Mouse (Mus musculus) testis, adult 2 months (tissue): ENCODE measurements around the gene Sit1. TPM values are rescaled to one million over a fixed set of nuclear protein-coding genes. Genes with fewer than 3 reads are reported as not detected.

ENCODE experiments used
- H3K27ac ChIP-seq: fragments of 200-500 bp; 2 replicates; pipeline ENCODE4 v1.5.1; 2012; ENCODE audit warnings: low read depth, low read length; ENCODE audit not compliant: control insufficient read depth, insufficient read depth
- H3K27me3 ChIP-seq: fragments of 200-500 bp; 2 replicates; pipeline ENCODE4 v1.6.1; 2012; ENCODE audit warnings: mild to moderate bottlenecking, low read length, moderate library complexity; ENCODE audit not compliant: control insufficient read depth, insufficient read depth
- H3K36me3 ChIP-seq: fragments of 200-500 bp; 2 replicates; pipeline ENCODE4 v1.6.1; 2012; ENCODE audit warnings: mild to moderate bottlenecking, low read length; ENCODE audit not compliant: control insufficient read depth, insufficient read depth
- H3K4me1 ChIP-seq: fragments of 200-500 bp; 2 replicates; pipeline ENCODE4 v1.6.1; 2012; ENCODE audit warnings: low read length; ENCODE audit not compliant: control insufficient read depth, insufficient read depth
- H3K4me3 ChIP-seq: fragments of 200-500 bp; 2 replicates; pipeline ENCODE4 v1.5.1; 2012; ENCODE audit warnings: low read depth, mild to moderate bottlenecking, low read length, moderate library complexity, mixed read lengths; ENCODE audit not compliant: control insufficient read depth
- CTCF ChIP-seq: fragments of 200-500 bp; IDR thresholded peaks from 2 replicates; pipeline ENCODE4 v1.5.1; 2012; ENCODE audit warnings: low read depth, mild to moderate bottlenecking, inconsistent platforms, low read length, moderate library complexity; ENCODE audit not compliant: control insufficient read depth, insufficient read depth, insufficient replicate concordance
- POLR2A ChIP-seq: fragments of 200-500 bp; IDR thresholded peaks from 2 replicates; pipeline ENCODE4 v1.6.1; 2012; ENCODE audit warnings: low read depth, mild to moderate bottlenecking, inconsistent platforms, low read length, moderate library complexity; ENCODE audit not compliant: control insufficient read depth
- polyA plus RNA-seq: library from polyadenylated mRNA; depleted of rRNA; stranded (reverse); fragments of >200 nt; gene quantifications from 2 replicates; pipeline ENCODE4 v1.2.3, GENCODE M21; 2012; rRNA removed

Sit1 gene
- polyA plus RNA-seq: not detected in 2 replicates

DNA sequence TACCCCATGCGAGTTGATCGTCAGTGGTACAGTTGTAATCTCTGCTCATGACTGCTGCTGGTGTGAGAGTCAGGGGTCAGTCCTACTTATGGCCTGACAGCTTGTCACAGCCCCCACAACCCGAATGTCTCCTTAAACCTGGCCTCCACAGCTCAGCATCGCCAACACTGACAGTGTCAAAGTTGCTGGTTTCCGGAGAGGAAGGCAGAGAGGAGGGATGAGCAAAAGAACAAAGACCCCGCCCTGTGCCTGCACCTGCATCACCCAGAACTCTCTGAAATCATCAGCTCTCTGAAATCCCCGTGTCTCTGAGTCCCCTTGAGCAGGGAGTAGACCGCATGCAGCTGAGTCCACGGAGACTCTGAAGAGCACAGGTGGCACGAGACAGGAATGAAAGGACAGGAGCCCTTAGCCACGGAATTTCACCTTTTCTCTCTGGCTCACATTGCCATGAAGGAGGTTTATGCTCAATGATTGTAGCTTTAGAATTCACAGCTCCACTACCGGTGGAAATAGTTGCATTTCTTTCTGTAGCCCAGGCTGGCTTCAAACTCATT is at the start of gene Sit1:
Sit1 (minus strand) TSS at position 200 of the 557 bp plus-strand sequence.
- TF ChIP-seq POLR2A: no peak
- no peak for TF ChIP-seq CTCF
- H3K27ac ChIP-seq: no peak within 1 kb of the TSS
- no peak within 1 kb of the TSS for H3K4me3 ChIP-seq
- no peaks in the 10 kb centered on the region for H3K27me3 ChIP-seq
- no peaks in the 10 kb centered on the region for H3K36me3 ChIP-seq
- peaks cover 14% of the 10 kb centered on the region for H3K4me1 ChIP-seq

DNA sequence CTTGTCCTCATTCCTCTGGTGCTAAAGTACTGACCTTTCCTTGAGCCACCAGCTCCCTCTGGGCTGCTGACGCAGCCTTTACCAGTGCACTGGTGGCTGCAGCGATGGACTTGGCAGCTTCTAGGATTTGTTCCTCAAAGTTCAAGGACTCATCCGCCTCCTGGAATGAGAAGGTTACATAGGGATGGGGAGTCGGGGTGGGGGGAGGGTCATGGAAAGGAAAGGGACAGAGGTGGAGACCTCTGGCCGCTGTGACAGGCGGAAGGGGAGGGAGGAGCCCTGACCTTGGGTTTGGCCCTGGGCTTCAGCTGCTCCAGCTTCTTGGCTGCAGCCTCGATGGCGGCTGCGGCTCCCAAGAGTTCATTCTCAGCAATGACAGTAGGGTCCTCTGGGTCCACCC is 49.7 kb upstream of the Sit1 start:
- H3K36me3 ChIP-seq: peaks cover 3% of the 10 kb centered on the region

DNA sequence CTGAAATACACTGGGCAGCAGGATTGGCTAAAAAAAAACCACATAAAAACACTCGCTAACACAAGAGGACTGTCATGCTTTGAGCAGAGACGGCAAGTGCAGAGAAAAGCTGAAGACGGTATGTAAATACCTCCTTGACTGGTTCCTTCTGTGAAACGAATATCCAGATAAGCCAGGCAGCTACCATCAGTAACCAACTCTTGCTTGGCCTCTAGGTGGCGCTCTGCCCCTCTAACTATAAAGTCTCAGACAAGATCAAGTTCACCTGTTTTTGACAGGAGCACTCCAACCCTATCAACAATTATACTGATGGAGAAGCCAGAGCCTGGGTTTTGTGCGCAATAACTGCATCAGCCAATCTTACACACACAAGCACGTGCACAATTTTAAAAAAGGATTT is 47.0 kb upstream of the Sit1 start:
- TF ChIP-seq CTCF (peak; percentile 28; the same call in 1 of the 2 replicates), POLR2A (no peak)

More for the DNA sequence above, 49.7 kb upstream of the Sit1 start:
- no peak overlapping the region for H3K4me3 ChIP-seq
- peaks cover 3% of the 10 kb centered on the region for H3K4me1 ChIP-seq
- peak overlapping the region; percentile 65 for H3K27ac ChIP-seq
- H3K27me3 ChIP-seq: no peaks in the 10 kb centered on the region
- TF ChIP-seq CTCF: no peak
- TF ChIP-seq POLR2A: no peak

DNA sequence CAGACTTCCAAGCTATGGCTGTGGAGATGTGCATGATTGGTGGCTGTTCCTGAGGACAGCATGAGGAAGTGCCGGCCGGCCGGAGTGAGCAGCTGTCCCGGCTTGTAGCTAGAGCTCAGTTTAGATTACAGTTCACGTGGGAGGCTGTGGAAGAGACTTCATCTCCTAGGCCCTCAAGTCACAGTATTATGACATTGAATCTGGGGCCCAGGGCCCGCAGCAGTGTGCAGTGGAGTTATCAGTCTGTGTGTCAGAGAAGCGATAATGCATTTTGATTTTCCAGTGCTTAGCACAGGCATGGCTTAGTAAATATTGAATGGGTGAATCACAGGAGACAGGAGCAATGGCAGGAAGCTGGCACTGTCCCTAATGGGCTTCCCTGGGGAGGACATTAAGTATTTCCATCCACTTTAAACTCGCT is 46.6 kb upstream of the Sit1 start:
- Histone ChIP-seq H3K36me3 (no peaks in the 10 kb centered on the region; the same call in 1 of the 2 replicates), H3K27me3 (no peaks in the 10 kb centered on the region), H3K4me3 (no peak overlapping the region), H3K4me1 (peaks cover 3% of the 10 kb centered on the region), H3K27ac (no peak overlapping the region)
- TF ChIP-seq CTCF (no peak), POLR2A (no peak)

More for the DNA sequence above, 47.0 kb upstream of the Sit1 start:
- Histone ChIP-seq H3K4me3 (no peak overlapping the region), H3K36me3 (no peaks in the 10 kb centered on the region; the same call in none of the 2 replicates), H3K4me1 (peaks cover 3% of the 10 kb centered on the region), H3K27me3 (no peaks in the 10 kb centered on the region), H3K27ac (no peak overlapping the region)

DNA sequence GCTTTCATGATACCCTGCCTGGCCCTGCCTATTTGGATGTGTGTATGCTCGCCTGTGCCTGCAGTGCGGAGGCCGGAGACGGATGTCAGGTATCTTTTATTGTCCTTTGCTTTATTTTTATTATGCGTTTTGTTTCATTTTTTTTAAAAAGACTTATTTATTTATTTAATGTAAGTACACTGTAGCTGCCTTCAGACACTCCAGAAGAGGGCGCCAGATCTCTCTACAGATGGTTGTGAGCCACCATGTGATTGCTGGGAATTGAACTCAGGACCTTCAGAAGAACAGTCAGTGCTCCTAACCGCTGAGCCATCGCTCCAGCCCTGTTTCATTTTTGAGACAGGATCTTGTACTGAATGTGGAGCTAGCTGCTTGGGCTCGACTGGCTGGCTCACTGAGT is 45.0 kb upstream of the Sit1 start:
- Histone ChIP-seq H3K4me1 (peaks cover 7% of the 10 kb centered on the region), H3K4me3 (no peak overlapping the region), H3K36me3 (no peaks in the 10 kb centered on the region; the same call in 1 of the 2 replicates), H3K27ac (no peak overlapping the region), H3K27me3 (peaks cover 2% of the 10 kb centered on the region; the same call in 1 of the 2 replicates)
- TF ChIP-seq CTCF (no peak), POLR2A (no peak)

DNA sequence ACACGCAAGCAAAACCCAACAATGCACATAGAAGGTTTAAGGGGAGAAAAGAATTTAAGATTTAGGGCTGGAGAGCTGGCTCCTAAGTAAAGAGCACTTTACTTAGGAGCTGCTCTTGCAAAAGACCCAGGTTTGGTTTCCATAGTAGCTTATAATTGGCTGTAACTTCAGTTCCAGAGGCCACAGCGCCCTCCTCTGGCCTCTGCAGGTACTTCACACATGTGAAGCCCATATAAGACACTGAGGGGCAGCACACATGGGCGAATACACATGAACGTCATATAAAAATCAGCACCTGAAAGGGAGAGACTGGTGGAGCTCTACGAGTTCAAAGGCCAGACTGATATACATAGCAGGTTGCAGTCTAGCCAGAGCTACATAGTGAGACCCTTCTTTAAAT is 44.3 kb upstream of the Sit1 start:
- Histone ChIP-seq H3K36me3 (no peaks in the 10 kb centered on the region), H3K27ac (no peak overlapping the region), H3K4me3 (no peak overlapping the region), H3K27me3 (peaks cover 2% of the 10 kb centered on the region; the same call in 1 of the 2 replicates), H3K4me1 (peaks cover 12% of the 10 kb centered on the region)
- TF ChIP-seq POLR2A: no peak
- peak; percentile 75; the same call in 1 of the 2 replicates for TF ChIP-seq CTCF

DNA sequence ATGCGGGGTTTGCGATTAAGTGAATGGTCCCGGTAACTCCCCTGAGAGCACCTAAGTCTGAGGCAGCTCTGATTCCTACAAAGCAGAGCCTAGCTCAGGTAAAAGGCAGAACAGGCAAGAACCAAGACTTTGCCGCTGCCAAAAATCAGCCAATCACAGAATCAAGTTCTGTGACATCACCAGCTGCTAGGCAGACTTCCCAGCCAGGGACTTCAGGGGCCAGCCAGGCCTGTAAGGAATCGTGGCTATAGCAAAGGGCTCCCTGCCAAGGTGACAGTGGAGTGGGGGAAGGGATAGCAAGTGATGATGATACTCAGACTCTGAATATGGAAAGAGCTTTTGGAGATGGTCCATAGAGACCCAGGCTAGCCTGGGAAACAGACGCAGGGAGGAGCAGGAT is 36.4 kb upstream of the Sit1 start:
- no peak overlapping the region for H3K27ac ChIP-seq
- no peak overlapping the region for H3K4me3 ChIP-seq
- H3K27me3 ChIP-seq: peaks cover 2% of the 10 kb centered on the region; the same call in 1 of the 2 replicates

DNA sequence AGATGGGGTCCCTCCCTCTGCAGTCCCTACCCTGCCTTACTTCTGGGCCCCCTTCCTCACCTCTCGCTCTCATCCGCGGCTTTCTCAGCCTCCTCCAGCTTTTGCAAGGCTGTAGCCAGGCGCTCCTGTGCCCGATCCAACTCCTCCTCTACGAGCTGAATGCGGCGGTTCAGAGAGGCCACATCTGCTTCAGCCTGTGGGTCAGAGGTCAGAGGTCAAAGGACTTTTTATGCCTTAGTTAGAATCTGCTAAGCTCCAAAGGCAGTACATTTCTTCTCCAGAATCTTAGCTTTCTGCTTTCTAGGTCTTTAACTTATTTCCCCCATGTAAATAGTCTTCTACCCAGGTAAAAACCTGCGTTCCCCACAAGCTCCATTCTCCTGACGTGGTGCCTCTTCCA is 36.0 kb upstream of the Sit1 start:
- TF ChIP-seq CTCF (no peak), POLR2A (no peak)
- Histone ChIP-seq H3K27ac (no peak overlapping the region), H3K27me3 (peaks cover 2% of the 10 kb centered on the region; the same call in 1 of the 2 replicates)

More for the DNA sequence above, 36.4 kb upstream of the Sit1 start:
- TF ChIP-seq CTCF (no peak), POLR2A (no peak)
- Histone ChIP-seq H3K36me3 (no peaks in the 10 kb centered on the region), H3K4me1 (peaks cover 24% of the 10 kb centered on the region)

More for the DNA sequence above, 36.0 kb upstream of the Sit1 start:
- Histone ChIP-seq H3K4me3 (no peak overlapping the region), H3K4me1 (peaks cover 24% of the 10 kb centered on the region), H3K36me3 (no peaks in the 10 kb centered on the region)
